Mouse (Mus musculus) Patski (cell line): Measurements from ENCODE around the gene 1600002K03Rik. TPM values are rescaled to one million over a fixed set of nuclear protein-coding genes. Genes with fewer than 3 reads are reported as not detected.

Experiments used
- ATAC-seq: fragments of 100-300 bp; one replicate; pipeline ENCODE4 v1.8.0; 2021
- CTCF ChIA-PET: fragments of 350-600 bp; sonication (Branson Sonifier 250); formaldehyde crosslinking; loops from one replicate; lab custom pipeline; 2022; ENCODE audit warnings: inconsistent platforms; lab: Charles Lee
- POLR2A ChIA-PET: fragments of 350-600 bp; sonication (Branson Sonifier 250); formaldehyde crosslinking; loops from one replicate; lab custom pipeline; 2022; ENCODE audit warnings: antibody characterized with exemption, inconsistent platforms; lab: Charles Lee
- DNase-seq: peaks from one replicate; pipeline ENCODE4 v3.0.0-alpha.2; 2011; ENCODE audit warnings: low read depth, low spot score
- H3K27me3 ChIP-seq: fragments of 371-371 bp; one replicate; pipeline ENCODE4 v1.5.1; 2021
- CTCF ChIP-seq: fragments of 100-300 bp; IDR thresholded peaks from one replicate; pipeline ENCODE4 v1.5.1; 2021
- in situ Hi-C: fragments of 300-500 bp; cut with MboI; formaldehyde crosslinking; loops from 3 replicates; pipeline ENCODE4 v1.11.1; 2018; ENCODE audit warnings: low pct_unique_long_range_greater_than_20kb, mixed read lengths
- polyA plus RNA-seq: library from polyadenylated mRNA; unstranded; gene quantifications from one replicate; pipeline ENCODE4 v1.2.3, GENCODE M21; 2021

The 1600002K03Rik gene
- polyA plus RNA-seq, 1 experiment from 2014 or later: 7.9 TPM

- ATAC-seq (no peak), DNase-seq (no peak)
- H3K27me3 ChIP-seq: no peaks in the 10 kb centered on the region
- ChIA-PET CTCF (interaction anchor here (0.9 to 5.2 kb wide), 10 partner anchors 11 to 180 kb away, joined by 3 to 46 read pairs (median 4); partner anchors contain the start of genes Tmem259 and Wdr18), POLR2A (interaction anchor here (0.6 to 2.3 kb wide), 8 partner anchors 11 to 407 kb away, joined by 3 to 7 read pairs (median 4); partner anchors contain the start of gene Cirbp)
- TF ChIP-seq CTCF: no peak
- in situ Hi-C loops: loop anchor here (5.0 kb wide), 1 partner anchor 153 kb away; the partner anchor contains the start of gene Cnn2
Observed at GRCm38 (mm10) chr10:80140666-80141035, 32.1 kb upstream of the 1600002K03Rik start, which contains the start of gene Cbarp. TSS of gene Cbarp (minus strand) at chr10:80140835.

GRCm38 (mm10) chr10:80141243-80141642, 31.5 kb upstream of the 1600002K03Rik start:
- in situ Hi-C loops: loop anchor here (5.0 kb wide), 1 partner anchor 154 kb away; the partner anchor contains the start of gene Cnn2
- ChIA-PET CTCF (interaction anchor here (0.9 to 5.2 kb wide), 10 partner anchors 11 to 181 kb away, joined by 3 to 46 read pairs (median 6); partner anchors contain the start of genes Tmem259 and Wdr18), POLR2A (interaction anchor here (0.6 to 2.3 kb wide), 10 partner anchors 11 to 408 kb away, joined by 3 to 7 read pairs (median 4); partner anchors contain the start of genes Cirbp and Tmem259)
- DNase-seq: peak; percentile 71
- no peak for TF ChIP-seq CTCF
- peak; percentile 51 for ATAC-seq
- H3K27me3 ChIP-seq: no peaks in the 10 kb centered on the region

- DNase-seq: peak; percentile 89
- POLR2A ChIA-PET: interaction anchor here (0.6 to 15.5 kb wide), 8 partner anchors 12 to 234 kb away, joined by 3 to 191 read pairs (median 4); partner anchors contain the start of genes Cirbp and Tmem259
- CTCF ChIA-PET: interaction anchor here (1.0 to 5.6 kb wide), 7 partner anchors 12 to 182 kb away, joined by 3 to 58 read pairs (median 6); partner anchors contain the start of genes Cirbp, Tmem259 and Wdr18
- no peaks in the 10 kb centered on the region for H3K27me3 ChIP-seq
- peak; percentile 45 for ATAC-seq
- in situ Hi-C loops: loop anchor here (5.0 kb wide), 1 partner anchor 155 kb away; the partner anchor contains the start of gene Cnn2
- TF ChIP-seq CTCF: no peak
Observed at GRCm38 (mm10) chr10:80141786-80142529, 30.8 kb upstream of the 1600002K03Rik start.

GRCm38 (mm10) chr10:80142530-80142925, 30.2 kb upstream of the 1600002K03Rik start:
- ChIA-PET POLR2A (interaction anchor here (1.1 to 15.5 kb wide), 3 partner anchors 20 to 89 kb away, joined by 3 to 191 read pairs (median 4); partner anchors contain the start of gene Cirbp), CTCF (interaction anchor here (5.2 to 5.6 kb wide), 2 partner anchors 23 to 157 kb away, joined by 46 to 58 read pairs; partner anchors contain the start of genes Cirbp and Tmem259)
- DNase-seq (no peak), ATAC-seq (no peak)
- in situ Hi-C loops: loop anchor here (5.0 kb wide), 1 partner anchor 155 kb away; the partner anchor contains the start of gene Cnn2
- no peak for TF ChIP-seq CTCF
- no peaks in the 10 kb centered on the region for H3K27me3 ChIP-seq

GRCm38 (mm10) chr10:80143664-80144063, 29.1 kb upstream of the 1600002K03Rik start:
- ATAC-seq (no peak), DNase-seq (no peak)
- H3K27me3 ChIP-seq: no peaks in the 10 kb centered on the region
- POLR2A ChIA-PET: interaction anchor here (0.7 to 15.5 kb wide), 4 partner anchors 19 to 156 kb away, joined by 3 to 191 read pairs (median 3); partner anchors contain the start of genes Cirbp and Cnn2
- CTCF ChIA-PET: interaction anchor here (5.2 to 5.6 kb wide), 2 partner anchors 22 to 158 kb away, joined by 46 to 58 read pairs; partner anchors contain the start of genes Cirbp and Tmem259
- TF ChIP-seq CTCF: no peak
- in situ Hi-C loops: loop anchor here (5.0 kb wide), 1 partner anchor 156 kb away; the partner anchor contains the start of gene Cnn2

GRCm38 (mm10) chr10:80144159-80144558, 28.6 kb upstream of the 1600002K03Rik start:
- H3K27me3 ChIP-seq: no peaks in the 10 kb centered on the region
- in situ Hi-C loops: loop anchor here (5.0 kb wide), 1 partner anchor 157 kb away; the partner anchor contains the start of gene Cnn2
- ATAC-seq: no peak
- CTCF ChIA-PET: interaction anchor here (5.2 to 5.6 kb wide), 2 partner anchors 21 to 158 kb away, joined by 46 to 58 read pairs; partner anchors contain the start of genes Cirbp and Tmem259
- DNase-seq: no peak
- TF ChIP-seq CTCF: no peak
- POLR2A ChIA-PET: interaction anchor here (0.7 to 15.5 kb wide), 2 partner anchors 19 to 35 kb away, joined by 3 to 191 read pairs; partner anchors contain the start of gene Cirbp

GRCm38 (mm10) chr10:80144864-80145838, 27.6 kb upstream of the 1600002K03Rik start:
- in situ Hi-C loops: loop anchor here (5.0 kb wide), 1 partner anchor 158 kb away; the partner anchor contains the start of gene Cnn2
- ChIA-PET CTCF (interaction anchor here (1.4 to 5.6 kb wide), 3 partner anchors 10 to 20 kb away, joined by 3 to 58 read pairs (median 5); partner anchors contain the start of gene Cirbp), POLR2A (interaction anchor here (2.4 to 15.5 kb wide), 2 partner anchors 11 to 18 kb away, joined by 8 to 191 read pairs; partner anchors contain the start of gene Cirbp)
- ATAC-seq (no peak), DNase-seq (no peak)
- no peak for TF ChIP-seq CTCF
- no peaks in the 10 kb centered on the region for H3K27me3 ChIP-seq

- TF ChIP-seq CTCF: no peak
- H3K27me3 ChIP-seq: no peaks in the 10 kb centered on the region
- in situ Hi-C loops: no loop called here
- ChIA-PET POLR2A (interaction anchor here (1.4 to 15.5 kb wide), 3 partner anchors 10 to 29 kb away, joined by 3 to 191 read pairs (median 8); partner anchors contain the start of gene Cirbp), CTCF (interaction anchor here (1.1 to 5.6 kb wide), 4 partner anchors 9 to 161 kb away, joined by 3 to 58 read pairs (median 4); partner anchors contain the start of genes Cirbp and Tmem259)
- no peak for DNase-seq
- no peak for ATAC-seq
Observed at GRCm38 (mm10) chr10:80145896-80146295, 26.8 kb upstream of the 1600002K03Rik start.
